Mouse (Mus musculus) kidney, adult 18-20 months (tissue): ENCODE data around the gene Nol4l.
"Not testable (repeated sequence)": the region's sequence is repeated elsewhere in the genome, so short reads cannot be mapped to it uniquely, and the experiment has no call there.

ENCODE experiments used
- DNase-seq: peaks from one replicate; pipeline ENCODE4 v3.0.0; 2021

The Nol4l gene

GRCm38 (mm10) chr2:153509211-153510029 is 20.4 kb downstream of the Nol4l start:
- DNase-seq = no peak

GRCm38 (mm10) chr2:153508405-153508804 is 21.4 kb downstream of the Nol4l start:
- DNase-seq = no peak

- DNase-seq = no peak
Measured at GRCm38 (mm10) chr2:153507969-153508368, 21.8 kb downstream of the Nol4l start.

- no peak for DNase-seq
Measured at GRCm38 (mm10) chr2:153506385-153506784, 23.4 kb downstream of the Nol4l start.

DNA sequence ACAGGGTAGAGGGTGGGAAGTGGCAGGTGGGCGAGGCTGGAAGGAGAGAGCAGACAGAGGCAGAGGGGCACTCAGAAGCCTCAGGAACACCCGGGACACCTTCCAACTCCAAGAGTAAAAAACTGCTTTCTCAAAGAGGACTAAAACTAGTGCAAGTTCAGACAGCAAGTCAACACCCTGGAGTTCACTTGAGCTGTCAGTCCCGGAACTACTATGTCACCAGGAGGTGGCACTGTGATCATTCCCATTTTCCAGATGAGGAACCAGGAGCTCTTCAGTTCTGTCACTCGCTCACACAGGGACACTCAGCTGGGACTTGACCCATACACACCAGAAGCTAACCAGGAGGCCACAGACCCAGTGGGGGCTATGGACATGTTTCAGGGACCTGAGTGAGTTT is 30.6 kb downstream of the Nol4l start:
- no peak for DNase-seq

- DNase-seq = no peak
Measured at GRCm38 (mm10) chr2:153496898-153497297, 32.9 kb downstream of the Nol4l start.

DNA sequence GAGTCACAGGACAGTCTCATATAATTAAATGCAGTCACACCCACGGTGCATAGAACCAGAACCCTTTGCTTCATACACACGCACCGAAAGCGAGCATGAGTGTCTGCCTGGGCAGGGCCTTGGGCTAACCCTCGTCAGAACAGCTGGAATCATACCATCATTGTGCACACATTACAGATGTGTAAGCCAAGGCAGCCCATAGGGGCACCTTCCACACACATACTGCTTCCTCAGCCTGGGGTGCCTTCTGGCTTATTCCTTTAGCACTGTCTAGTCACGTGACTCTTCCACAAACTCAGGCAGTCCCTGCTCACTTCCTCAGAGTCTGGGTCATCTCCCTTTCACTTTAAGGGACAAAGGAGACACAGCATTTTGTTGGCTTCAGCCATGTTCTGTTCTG is 33.5 kb downstream of the Nol4l start:
- DNase-seq = no peak

GRCm38 (mm10) chr2:153495818-153496217 is 34.0 kb downstream of the Nol4l start:
- no peak for DNase-seq

DNA sequence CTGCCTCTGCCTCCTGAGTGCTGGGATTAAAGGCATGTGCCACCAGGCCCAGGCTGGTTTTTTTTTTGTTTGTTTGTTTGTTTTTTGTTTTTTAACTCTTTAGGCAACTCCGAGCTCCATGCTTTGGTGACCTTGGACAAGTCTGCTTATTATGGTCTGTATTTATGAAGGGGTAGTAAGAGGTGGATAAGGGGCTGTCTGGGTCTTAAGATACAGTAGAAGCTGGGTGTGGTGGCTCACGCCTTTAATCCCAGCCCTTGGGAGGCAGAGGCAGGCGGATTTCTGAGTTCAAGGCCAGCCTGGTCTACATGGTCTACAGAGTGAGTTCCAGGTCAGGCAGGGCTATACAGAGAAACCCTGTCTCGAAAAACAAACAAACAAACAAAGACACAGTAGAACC is 34.4 kb downstream of the Nol4l start:
- DNase-seq = not testable (repeated sequence)

GRCm38 (mm10) chr2:153494293-153494811 is 35.4 kb downstream of the Nol4l start:
- DNase-seq = no peak

- no peak for DNase-seq
Measured at GRCm38 (mm10) chr2:153493781-153494292, 35.9 kb downstream of the Nol4l start.

- no peak for DNase-seq
Measured at GRCm38 (mm10) chr2:153493393-153493731, 36.4 kb downstream of the Nol4l start.

DNA sequence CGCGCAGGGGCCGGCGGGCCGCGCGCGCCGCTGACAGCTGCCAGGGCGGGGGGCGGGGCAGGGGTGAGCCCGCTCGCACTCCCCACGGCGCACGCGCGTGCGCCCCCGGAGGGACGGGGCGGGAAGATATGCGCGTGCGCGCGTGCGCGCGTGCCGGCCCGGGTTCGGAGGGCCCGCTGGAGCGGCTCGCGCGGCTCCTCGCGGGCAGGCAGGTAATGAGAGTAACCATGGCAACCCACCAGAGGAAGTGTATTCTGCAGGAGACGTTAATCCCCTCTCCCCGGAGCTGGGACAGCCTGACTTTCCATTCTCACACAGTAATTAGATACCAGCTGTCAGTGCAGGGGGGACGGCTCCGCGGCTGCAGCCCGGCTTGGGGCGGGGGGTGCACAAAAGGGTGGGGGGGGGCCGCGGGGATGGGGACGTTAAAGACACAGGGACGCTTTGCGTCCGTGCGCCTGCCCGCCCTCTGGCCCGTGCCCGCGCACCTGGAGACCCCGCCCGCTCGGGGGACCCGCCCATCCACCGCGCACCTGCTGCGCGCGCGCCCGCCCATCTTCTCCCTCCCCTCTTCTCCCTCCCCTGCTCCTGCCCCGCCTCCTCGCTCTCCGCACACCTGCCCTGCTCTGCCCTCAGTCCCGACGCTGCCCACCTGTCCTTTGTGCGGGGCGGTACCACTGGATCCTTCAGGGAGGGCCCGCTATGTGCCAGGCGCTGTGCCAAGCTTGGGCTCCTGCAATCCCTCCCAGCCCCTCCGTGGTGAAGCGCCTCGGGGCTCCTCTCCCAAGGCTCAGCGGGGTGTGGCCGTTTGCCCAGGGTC is 37.0 kb downstream of the Nol4l start, which contains the start of gene 4930404H24Rik:
Gene 4930404H24Rik (plus strand): TSS at position 218 of the 820 bp plus-strand sequence.
- DNase-seq = peak; percentile 74

- no peak for DNase-seq
Measured at GRCm38 (mm10) chr2:153492179-153492517, 37.6 kb downstream of the Nol4l start.

DNA sequence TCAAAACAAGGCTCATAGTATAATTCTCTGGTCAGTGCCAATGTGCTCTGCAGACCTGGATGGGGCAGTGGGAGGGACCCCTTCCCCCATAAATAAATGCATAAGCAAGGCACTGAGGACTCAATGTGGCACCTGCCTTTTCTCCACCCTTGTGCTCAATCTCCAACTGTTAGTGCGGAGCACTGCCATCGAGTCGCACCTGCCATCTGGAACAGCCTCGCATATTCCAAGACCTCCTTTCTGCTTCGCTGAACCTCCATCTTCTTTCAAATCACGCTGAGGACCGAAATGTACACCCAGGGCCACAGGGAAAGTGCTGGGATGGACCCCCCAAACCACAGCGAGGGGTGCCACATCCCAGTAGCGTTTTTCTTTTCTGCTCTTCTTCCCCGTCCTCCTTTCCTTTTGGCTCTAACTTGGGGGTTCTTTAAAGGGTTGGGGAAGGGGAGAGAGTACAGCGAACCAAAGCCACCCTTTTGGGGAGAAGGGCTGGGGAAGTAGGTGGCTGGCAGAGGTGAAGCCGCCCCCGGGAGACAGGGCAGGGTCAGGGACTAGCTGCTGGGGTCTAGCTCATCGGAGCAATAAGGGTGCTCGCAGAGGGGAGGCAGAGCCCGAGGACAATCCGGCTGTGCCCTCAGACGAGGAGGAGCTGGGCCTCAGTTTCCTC is 38.1 kb downstream of the Nol4l start:
- DNase-seq = no peak

DNA sequence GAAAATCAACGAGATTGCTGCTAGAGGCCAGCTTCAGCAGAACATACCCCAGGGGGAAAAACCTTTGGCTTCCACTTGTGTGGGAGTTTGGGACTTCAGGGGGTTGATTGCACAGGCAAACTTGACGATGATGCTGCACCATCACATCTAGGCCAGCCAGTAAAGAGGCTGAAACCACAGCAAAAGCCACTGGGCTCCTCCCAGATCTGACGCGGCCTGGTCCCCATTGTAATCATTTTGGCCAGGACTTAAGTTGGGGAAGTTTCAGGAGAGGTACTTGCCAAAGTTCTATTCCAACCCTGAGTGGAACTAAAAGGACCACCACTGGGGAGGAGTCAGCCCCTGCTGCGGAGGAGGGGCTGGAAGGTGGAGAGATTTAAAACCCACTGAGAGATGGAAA is 38.8 kb downstream of the Nol4l start:
- DNase-seq = no peak

DNA sequence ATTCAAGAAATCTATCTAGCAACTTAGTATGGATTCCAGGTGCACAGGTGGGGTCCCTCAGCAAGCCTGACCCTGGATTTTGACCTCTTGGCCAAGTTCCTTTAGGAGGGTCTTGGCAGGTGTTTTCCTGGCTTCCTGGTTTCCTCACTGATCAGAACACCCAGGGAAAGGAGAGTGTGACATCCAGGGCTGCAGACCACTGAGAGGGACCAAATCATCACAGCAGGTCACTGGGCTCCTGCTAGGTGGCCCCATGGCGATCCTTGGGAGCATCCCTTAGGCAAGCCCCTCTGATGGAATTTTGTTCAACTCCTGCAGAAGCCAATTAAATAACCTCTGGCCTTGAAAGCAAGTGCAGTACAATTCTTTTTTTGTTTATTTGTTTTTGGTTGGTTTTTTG is 39.7 kb downstream of the Nol4l start:
- no peak for DNase-seq

GRCm38 (mm10) chr2:153484071-153484470 is 45.7 kb downstream of the Nol4l start:
- DNase-seq = no peak

GRCm38 (mm10) chr2:153483118-153483983 is 46.4 kb downstream of the Nol4l start:
- peak; percentile 79 for DNase-seq

GRCm38 (mm10) chr2:153481861-153482120 is 48.0 kb downstream of the Nol4l start:
- DNase-seq = no peak

GRCm38 (mm10) chr2:153481108-153481860 is 48.5 kb downstream of the Nol4l start:
- DNase-seq = peak; percentile 68

- no peak for DNase-seq
Measured at GRCm38 (mm10) chr2:153479486-153479885, 50.3 kb downstream of the Nol4l start.
